In the genomic region with DNA sequence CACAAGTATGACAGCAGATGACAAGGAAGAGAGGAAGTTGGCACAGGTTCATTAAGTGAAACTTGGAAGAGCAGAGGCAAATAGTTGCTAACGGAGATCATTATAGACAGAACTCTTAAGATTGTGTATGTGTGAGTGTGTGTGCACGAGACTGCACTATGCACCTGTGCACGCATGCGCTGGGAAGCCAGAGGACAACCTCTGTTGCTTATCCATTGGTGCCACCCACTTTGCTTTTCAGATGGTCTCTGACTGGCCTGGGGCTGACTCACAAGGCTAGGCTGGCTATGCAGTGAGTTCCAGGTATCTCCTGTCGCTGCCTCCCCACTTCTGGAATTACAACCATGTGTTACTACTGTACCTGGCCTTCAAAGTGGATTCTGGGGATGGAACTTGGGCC, we compare ENCODE assay signal across 21 mouse cellular contexts. TPM values are rescaled to one million over a fixed set of nuclear protein-coding genes. Genes with fewer than 3 reads are reported as not detected.
A peak's percentile ranks its signal among the peaks of the same experiment; 100 is the strongest.
DNase-seq lines count a peak whose midpoint lies in the region; ATAC-seq and TF ChIP-seq lines count a peak whose summit lies in the region.
"Had no signal": no experiment of that assay in that cellular context is flagged by ENCODE, and none has a peak within 500 bp of the region (broad histone marks: within the 10 kb centered on the region; RNA-seq: fewer than 3 reads in every experiment).

No protein-coding gene starts in this region.

- no peak for TF ChIP-seq CTCF in lung, adult 2 months (IDR thresholded peaks at IDR 0.05; ENCODE audit: insufficient read depth, low read length)

- ATAC-seq in lung, embryonic 15.5 days (ENCODE audit: borderline replicate concordance, extremely low read depth, low FRiP score, low TSS enrichment) = peak; percentile 40; the same call in 1 of the 2 replicates
- no peak for ATAC-seq in forebrain, embryonic 11.5 days (replicated peaks; ENCODE audit: low FRiP score)
- ATAC-seq in forebrain, embryonic 15.5 days (replicated peaks) = no peak
- no peak for ATAC-seq in midbrain, embryonic 16.5 days

- no peaks in the 10 kb centered on the region for H3K27me3 ChIP-seq in lung, embryonic 15.5 days
- no peaks in the 10 kb centered on the region for H3K27me3 ChIP-seq in forebrain, embryonic 11.5 days (ENCODE audit: control insufficient read depth, insufficient read depth, low read length)
- no peaks in the 10 kb centered on the region for H3K27me3 ChIP-seq in forebrain, embryonic 15.5 days
- no peaks in the 10 kb centered on the region for H3K27me3 ChIP-seq in midbrain, embryonic 16.5 days (ENCODE audit: control insufficient read depth, insufficient read depth, low read depth, low read length)
- H3K27me3 ChIP-seq: embryonic facial prominence, embryonic 13.5 days; heart, embryonic 15.5 days; hindbrain, embryonic 15.5 days had no signal

- TF ChIP-seq POLR2A in lung, adult 2 months (IDR thresholded peaks at IDR 0.05; ENCODE audit: borderline replicate concordance, extremely low read depth, low read depth, low read length) = no peak

- no peak for DNase-seq in lung, adult 2 months
- DNase-seq in forebrain, embryonic 11.5 days (ENCODE audit: low spot score) = no peak
- DNase-seq in spleen, postnatal 4 days (ENCODE audit: low spot score in 2 of 2) = no peak
- DNase-seq in heart, postnatal 14 days = no peak
- DNase-seq: adrenal gland, adult 2 months; gastrocnemius, postnatal 14 days; kidney, adult 8-10 months; kidney, postnatal 25 days; layer of hippocampus, adult 9-11 months; lung, postnatal 4 days; right cerebral cortex, postnatal 4 days; thymus, postnatal 14 days had no signal

- H3K4me2 ChIP-seq in lung, embryonic 15.5 days = no peak overlapping the region
- H3K4me2 ChIP-seq in forebrain, embryonic 11.5 days (ENCODE audit: low read depth, low read length, severe bottlenecking) = no peak overlapping the region
- no peak overlapping the region for H3K4me2 ChIP-seq in forebrain, embryonic 15.5 days (replicated peaks)
- H3K4me2 ChIP-seq in midbrain, embryonic 16.5 days (ENCODE audit: low read length) = no peak overlapping the region
- H3K4me2 ChIP-seq: embryonic facial prominence, embryonic 13.5 days; heart, embryonic 15.5 days; hindbrain, embryonic 15.5 days; liver, embryonic 12.5 days; lung, embryonic 14.5 days had no signal

- peaks cover 45% of the 10 kb centered on the region for H3K4me1 ChIP-seq in lung, embryonic 15.5 days
- peaks cover 2% of the 10 kb centered on the region; the same call in 1 of the 2 replicates for H3K4me1 ChIP-seq in lung, adult 2 months (ENCODE audit: control insufficient read depth, insufficient read depth, low read length)
- H3K4me1 ChIP-seq in forebrain, embryonic 11.5 days (replicated peaks; ENCODE audit: control insufficient read depth, insufficient read depth, low read length) = peaks cover 61% of the 10 kb centered on the region
- peaks cover 85% of the 10 kb centered on the region for H3K4me1 ChIP-seq in forebrain, embryonic 15.5 days
- H3K4me1 ChIP-seq in midbrain, embryonic 16.5 days (ENCODE audit: control insufficient read depth, insufficient read depth, low read length) = peaks cover 58% of the 10 kb centered on the region

- WGBS in lung, embryonic 15.5 days = 78% methylated on average over 5 of the region's 5 CpGs
- 88% methylated on average over 5 of the region's 5 CpGs for WGBS in lung, adult 2 months
- WGBS in forebrain, embryonic 11.5 days = 91% methylated on average over 5 of the region's 5 CpGs
- WGBS in forebrain, embryonic 15.5 days = 88% methylated on average over 5 of the region's 5 CpGs
- 90% methylated on average over 5 of the region's 5 CpGs for WGBS in midbrain, embryonic 16.5 days

- intact Hi-C loops in heart, postnatal 14 days (cut with DNase I) = no loop called here

- peaks cover 32% of the 10 kb centered on the region for H3K36me3 ChIP-seq in lung, embryonic 15.5 days
- no peaks in the 10 kb centered on the region; the same call in 1 of the 2 replicates for H3K36me3 ChIP-seq in forebrain, embryonic 11.5 days (ENCODE audit: control insufficient read depth, insufficient read depth, low read length)
- peaks cover 12% of the 10 kb centered on the region for H3K36me3 ChIP-seq in forebrain, embryonic 15.5 days
- H3K36me3 ChIP-seq in midbrain, embryonic 16.5 days (ENCODE audit: control insufficient read depth, insufficient read depth, low read length) = peaks cover 7% of the 10 kb centered on the region

- no peak overlapping the region for H3K4me3 ChIP-seq in lung, embryonic 15.5 days
- no peak overlapping the region for H3K4me3 ChIP-seq in lung, adult 2 months (replicated peaks; ENCODE audit: extremely low read depth, low read depth, low read length)
- H3K4me3 ChIP-seq in forebrain, embryonic 11.5 days (ENCODE audit: low read depth, low read length) = no peak overlapping the region
- H3K4me3 ChIP-seq in forebrain, embryonic 15.5 days = no peak overlapping the region
- no peak overlapping the region for H3K4me3 ChIP-seq in midbrain, embryonic 16.5 days (ENCODE audit: low read depth, low read length)
- H3K4me3 ChIP-seq: embryonic facial prominence, embryonic 13.5 days; heart, embryonic 15.5 days; hindbrain, embryonic 15.5 days; left cerebral cortex, adult 2 months; liver, embryonic 12.5 days had no signal

- H3K9me3 ChIP-seq in lung, embryonic 15.5 days = no peaks in the 10 kb centered on the region
- no peaks in the 10 kb centered on the region for H3K9me3 ChIP-seq in forebrain, embryonic 11.5 days (ENCODE audit: control insufficient read depth, low read length)
- H3K9me3 ChIP-seq in forebrain, embryonic 15.5 days = no peaks in the 10 kb centered on the region
- H3K9me3 ChIP-seq in midbrain, embryonic 16.5 days (replicated peaks; ENCODE audit: control insufficient read depth, low read length, poor library complexity, severe bottlenecking) = no peaks in the 10 kb centered on the region
- H3K9me3 ChIP-seq: embryonic facial prominence, embryonic 13.5 days; heart, embryonic 15.5 days; hindbrain, embryonic 15.5 days; liver, embryonic 12.5 days had no signal

- H3K9ac ChIP-seq in lung, embryonic 15.5 days = no peak overlapping the region
- H3K9ac ChIP-seq in forebrain, embryonic 11.5 days (ENCODE audit: low read length) = no peak overlapping the region
- H3K9ac ChIP-seq in forebrain, embryonic 15.5 days (replicated peaks) = no peak overlapping the region
- no peak overlapping the region for H3K9ac ChIP-seq in midbrain, embryonic 16.5 days (ENCODE audit: low read depth, low read length)
- H3K9ac ChIP-seq: embryonic facial prominence, embryonic 13.5 days; heart, embryonic 15.5 days; hindbrain, embryonic 15.5 days; liver, embryonic 12.5 days; lung, embryonic 14.5 days had no signal

- H3K27ac ChIP-seq in lung, embryonic 15.5 days = no peak overlapping the region
- H3K27ac ChIP-seq in forebrain, embryonic 11.5 days (ENCODE audit: low read depth, low read length) = peak overlapping the region; percentile 75
- peak overlapping the region; percentile 92 for H3K27ac ChIP-seq in forebrain, embryonic 15.5 days (replicated peaks)
- H3K27ac ChIP-seq in midbrain, embryonic 16.5 days (ENCODE audit: low read length) = peak overlapping the region; percentile 28; the same call in 1 of the 2 replicates
- H3K27ac ChIP-seq: embryonic facial prominence, embryonic 13.5 days; left cerebral cortex, adult 2 months; liver, embryonic 12.5 days had no signal

RNA-seq across cellular contexts. Expression of gene Enc1, which starts 13.1 kb away (rescaled TPM):
- 11.7 and 12.5 TPM in 2 replicates for polyA plus RNA-seq in lung, embryonic 15.5 days (2015; fragmentation: Nextera tagmentation; extraction: Ambion mirVana)
- 7.3 and 8.5 TPM in 2 replicates for polyA plus RNA-seq in lung, adult 2 months (2012; rRNA removed)
- polyA plus RNA-seq in forebrain, embryonic 11.5 days (2014; fragmentation: Nextera tagmentation; extraction: Ambion mirVana) = 17.9 and 20.8 TPM in 2 replicates
- 82.4 and 103 TPM in 2 replicates for polyA plus RNA-seq in forebrain, embryonic 15.5 days (2015; fragmentation: Nextera tagmentation; extraction: Ambion mirVana)
- polyA plus RNA-seq in midbrain, embryonic 16.5 days (2015; fragmentation: Nextera tagmentation; extraction: Ambion mirVana) = 103 and 119 TPM in 2 replicates
- total RNA-seq in heart, postnatal 14 days (2021) = 10 to 100 TPM; 11.2 to 11.3 TPM

RNA-seq across cellular contexts. Expression of gene Hexb, which starts 55.8 kb away (rescaled TPM):
- polyA plus RNA-seq in lung, embryonic 15.5 days (2015; fragmentation: Nextera tagmentation; extraction: Ambion mirVana) = 32.3 and 34.7 TPM in 2 replicates
- 70.6 and 71.8 TPM in 2 replicates for polyA plus RNA-seq in lung, adult 2 months (2012; rRNA removed)
- polyA plus RNA-seq in forebrain, embryonic 11.5 days (2014; fragmentation: Nextera tagmentation; extraction: Ambion mirVana) = 20.3 and 22.2 TPM in 2 replicates
- polyA plus RNA-seq in forebrain, embryonic 15.5 days (2015; fragmentation: Nextera tagmentation; extraction: Ambion mirVana) = 27.5 and 34.8 TPM in 2 replicates
- 40.3 and 49.8 TPM in 2 replicates for polyA plus RNA-seq in midbrain, embryonic 16.5 days (2015; fragmentation: Nextera tagmentation; extraction: Ambion mirVana)
- 10 to 100 TPM; 22.9 to 24.4 TPM for total RNA-seq in heart, postnatal 14 days (2021)
